Mouse (Mus musculus): ENCODE measurements around the gene Vangl2. TPM values are rescaled to one million over a fixed set of nuclear protein-coding genes. Genes with fewer than 3 reads are reported as not detected.

Gene Vangl2
- polyA plus RNA-seq, 1 experiment from 2014 or later = 17.3 TPM

DNA sequence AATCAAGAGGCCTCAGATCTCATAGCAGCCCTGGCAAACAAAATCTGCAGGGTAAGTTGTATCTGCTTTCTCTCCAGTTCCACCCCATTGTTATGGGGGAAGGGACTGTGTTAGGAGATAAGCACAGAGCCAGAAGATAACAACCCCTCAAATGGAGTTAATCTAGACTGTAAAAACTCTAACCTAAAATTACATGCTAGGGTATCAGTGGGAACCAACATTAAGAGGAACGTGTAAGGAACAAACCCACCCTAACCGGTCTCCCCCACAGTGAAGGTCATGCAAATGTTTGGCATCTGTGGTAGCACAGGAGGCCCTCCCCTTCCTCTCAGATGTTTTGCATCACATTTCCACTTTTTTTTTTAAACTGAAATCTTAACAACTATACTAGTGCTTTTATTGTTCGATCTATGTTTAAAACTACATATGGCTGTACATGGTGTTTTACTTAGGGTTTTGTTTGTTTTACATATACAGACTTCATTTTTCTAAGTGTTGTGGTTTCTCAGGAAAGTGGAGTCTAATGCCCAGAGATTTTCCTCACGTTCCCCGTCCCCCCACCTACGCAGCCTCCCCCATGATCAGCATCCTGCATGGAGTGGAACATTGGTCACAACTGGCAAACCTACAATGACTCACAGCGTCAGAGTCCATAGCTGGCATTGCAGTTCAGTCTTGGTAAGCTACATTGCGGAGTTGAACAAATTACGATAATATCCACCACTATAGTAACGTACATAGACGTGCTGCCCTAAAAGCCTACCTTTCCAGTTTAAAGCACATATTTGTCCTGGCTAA lies 33.1 kb downstream of the Vangl2 start:
- Histone ChIP-seq H3K9me3 (replicated peaks) (no peaks in the 10 kb centered on the region), H3K4me2 (no peak overlapping the region), H3K36me3 (no peaks in the 10 kb centered on the region), H3K4me3 (replicated peaks) (no peak overlapping the region), H3K27me3 (no peaks in the 10 kb centered on the region), H3K4me1 (no peaks in the 10 kb centered on the region), H3K27ac (no peak overlapping the region), H3K9ac (no peak overlapping the region)
- 78% methylated on average over 11 of the region's 11 CpGs for WGBS
- no peak for ATAC-seq (replicated peaks; ENCODE audit: low FRiP score)

DNA sequence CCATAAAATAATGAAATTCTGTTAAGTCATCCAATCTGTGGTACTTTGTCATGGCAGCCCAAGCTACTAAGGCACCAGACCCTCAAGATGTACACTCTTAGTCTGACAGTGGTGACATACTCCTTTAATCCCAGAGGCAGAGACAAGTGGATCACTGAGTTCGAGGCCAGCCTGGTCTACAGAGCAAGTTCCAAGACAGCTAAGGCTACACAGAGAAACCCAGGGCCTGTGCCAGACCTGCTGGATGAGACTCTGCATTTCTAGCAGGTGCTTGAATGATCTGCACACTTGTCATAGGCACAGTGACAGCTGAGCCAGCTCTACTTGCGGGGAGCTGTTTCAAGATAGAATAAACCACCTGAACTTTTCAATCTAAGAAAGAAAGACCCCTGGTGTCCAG lies 33.7 kb downstream of the Vangl2 start:
- no peaks in the 10 kb centered on the region for H3K27me3 ChIP-seq
- ATAC-seq (replicated peaks; ENCODE audit: low FRiP score) = no peak
- no peak overlapping the region for H3K9ac ChIP-seq
- no peak overlapping the region for H3K4me3 ChIP-seq (replicated peaks)
- H3K36me3 ChIP-seq = no peaks in the 10 kb centered on the region
- 91% methylated on average over 2 of the region's 2 CpGs for WGBS
- no peak overlapping the region for H3K27ac ChIP-seq
- no peaks in the 10 kb centered on the region for H3K9me3 ChIP-seq (replicated peaks)
- no peak overlapping the region for H3K4me2 ChIP-seq
- no peaks in the 10 kb centered on the region for H3K4me1 ChIP-seq

DNA sequence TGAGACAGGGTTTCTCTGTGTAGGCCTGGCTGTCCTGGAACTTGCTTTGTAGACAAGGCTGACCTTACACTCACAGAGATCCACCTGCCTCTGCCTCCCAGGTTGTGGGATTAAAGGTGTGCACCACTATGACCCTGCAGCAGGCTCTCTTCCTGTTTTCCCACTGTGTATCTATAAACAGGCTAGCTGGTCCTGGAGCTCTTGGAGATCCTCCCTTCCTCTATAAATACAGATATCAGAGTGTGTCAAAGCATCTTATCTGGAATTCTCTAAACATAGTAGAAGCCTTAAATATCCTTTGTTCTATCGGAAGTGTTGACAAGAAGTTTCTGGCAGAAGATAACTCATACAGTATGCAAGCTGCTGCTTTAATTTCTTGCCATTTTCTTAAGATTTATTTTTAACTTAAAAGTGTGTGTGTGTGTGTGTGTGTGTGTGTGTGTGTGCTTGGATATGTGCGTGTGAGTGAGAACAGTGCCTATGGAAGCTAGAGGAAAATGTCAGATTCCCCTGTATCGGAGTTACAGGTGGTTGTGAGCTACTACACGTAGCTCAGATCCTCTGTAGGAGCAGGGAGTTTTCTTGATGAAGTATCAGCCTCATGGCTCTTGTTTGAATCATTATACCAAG lies 35.2 kb downstream of the Vangl2 start:
- Histone ChIP-seq H3K4me1 (no peaks in the 10 kb centered on the region), H3K4me2 (no peak overlapping the region), H3K9ac (no peak overlapping the region), H3K36me3 (no peaks in the 10 kb centered on the region), H3K9me3 (replicated peaks) (no peaks in the 10 kb centered on the region), H3K27me3 (no peaks in the 10 kb centered on the region), H3K4me3 (replicated peaks) (no peak overlapping the region), H3K27ac (0 out of 2 replicates have a peak overlapping the region, but pooled peaks have one; percentile 48)
- WGBS = 69% methylated on average over 4 of the region's 4 CpGs
- ATAC-seq (replicated peaks; ENCODE audit: low FRiP score) = no peak

DNA sequence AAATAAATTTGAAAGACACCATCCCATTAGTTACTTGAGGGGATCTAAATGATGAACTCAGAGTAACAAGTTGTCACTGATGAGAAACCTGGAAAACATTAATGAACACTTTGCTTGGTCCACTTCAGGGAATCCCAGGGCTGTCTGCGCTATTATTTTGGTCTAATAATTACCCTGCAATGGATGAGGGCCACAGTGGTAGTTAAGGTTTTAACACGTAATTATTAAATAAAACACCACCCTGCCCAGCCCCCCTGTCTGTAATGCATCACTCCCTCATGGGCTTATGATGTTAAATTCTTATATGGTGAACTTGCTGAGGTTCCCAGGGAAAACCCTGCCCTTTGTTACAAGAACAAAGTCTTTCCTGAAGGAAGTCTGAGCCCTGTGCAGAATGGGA lies 36.4 kb downstream of the Vangl2 start:
- no peaks in the 10 kb centered on the region for H3K4me1 ChIP-seq
- 0 out of 2 replicates have a peak overlapping the region, but pooled peaks have one; percentile 48 for H3K27ac ChIP-seq
- no peak overlapping the region for H3K4me2 ChIP-seq
- ATAC-seq (replicated peaks; ENCODE audit: low FRiP score) = peak; percentile 69
- no peaks in the 10 kb centered on the region for H3K9me3 ChIP-seq (replicated peaks)
- H3K36me3 ChIP-seq = no peaks in the 10 kb centered on the region
- no peaks in the 10 kb centered on the region for H3K27me3 ChIP-seq
- H3K9ac ChIP-seq = no peak overlapping the region
- no peak overlapping the region for H3K4me3 ChIP-seq (replicated peaks)
- 78% methylated on average over 2 of the region's 2 CpGs for WGBS

DNA sequence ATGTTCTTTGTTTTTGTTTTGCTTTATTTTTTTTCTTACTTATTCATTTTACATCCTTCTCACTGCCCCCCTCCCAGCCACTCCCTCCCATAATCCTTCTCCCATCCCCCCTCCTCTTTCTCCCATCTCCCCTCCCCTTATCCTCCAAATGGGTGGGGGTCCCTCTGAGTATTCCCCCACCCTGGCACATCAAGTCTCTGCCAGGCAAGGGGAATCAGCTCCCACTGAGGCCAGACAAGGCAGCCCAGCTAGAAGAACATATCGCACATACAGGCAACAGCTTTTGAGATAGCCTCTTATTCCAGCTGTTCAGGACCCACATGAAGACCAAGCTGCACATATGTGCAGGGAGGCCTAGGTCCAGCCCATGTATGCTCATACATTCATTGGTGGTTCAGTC lies 44.1 kb downstream of the Vangl2 start:
- no peaks in the 10 kb centered on the region for H3K4me1 ChIP-seq
- no peak overlapping the region for H3K4me3 ChIP-seq (replicated peaks)
- H3K36me3 ChIP-seq = no peaks in the 10 kb centered on the region
- no peak overlapping the region for H3K27ac ChIP-seq
- H3K27me3 ChIP-seq = no peaks in the 10 kb centered on the region
- H3K9ac ChIP-seq = no peak overlapping the region
- ATAC-seq (replicated peaks; ENCODE audit: low FRiP score) = no peak
- no peak overlapping the region for H3K4me2 ChIP-seq
- WGBS = 90% methylated on average over 1 of the region's 1 CpGs
- no peaks in the 10 kb centered on the region for H3K9me3 ChIP-seq (replicated peaks)

DNA sequence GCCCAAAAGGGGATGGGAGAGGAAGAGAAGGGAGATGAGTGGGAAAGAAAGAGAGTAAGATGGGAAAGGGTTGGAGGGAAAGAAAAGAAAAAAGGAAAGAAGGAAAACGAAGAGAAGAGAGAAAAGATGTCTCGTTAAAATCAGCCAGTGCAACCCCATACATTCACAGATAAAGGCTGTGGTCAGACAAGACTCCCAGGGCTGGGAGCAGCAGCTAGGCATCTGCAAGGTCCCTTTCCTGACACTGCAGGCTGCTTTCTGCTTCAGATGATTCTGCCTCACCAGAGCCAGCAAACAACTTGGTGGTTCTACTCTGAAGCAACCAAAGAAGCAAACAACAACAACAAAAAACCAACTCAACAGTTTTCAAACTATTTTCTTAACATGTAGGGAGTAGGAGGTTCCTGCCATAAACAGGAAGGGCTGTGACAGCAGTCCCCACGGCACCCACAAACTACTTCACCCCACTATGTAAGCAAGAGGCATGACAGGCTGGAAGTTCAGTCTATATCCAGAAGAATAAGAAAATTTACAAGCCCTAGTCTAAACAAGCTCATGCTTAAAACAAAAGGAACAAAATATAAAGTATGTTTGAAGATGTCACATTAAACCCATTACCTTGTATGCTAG lies 44.8 kb downstream of the Vangl2 start:
- ATAC-seq (replicated peaks; ENCODE audit: low FRiP score) = no peak
- WGBS = 63% methylated on average over 3 of the region's 3 CpGs
- H3K4me1 ChIP-seq = no peaks in the 10 kb centered on the region

DNA sequence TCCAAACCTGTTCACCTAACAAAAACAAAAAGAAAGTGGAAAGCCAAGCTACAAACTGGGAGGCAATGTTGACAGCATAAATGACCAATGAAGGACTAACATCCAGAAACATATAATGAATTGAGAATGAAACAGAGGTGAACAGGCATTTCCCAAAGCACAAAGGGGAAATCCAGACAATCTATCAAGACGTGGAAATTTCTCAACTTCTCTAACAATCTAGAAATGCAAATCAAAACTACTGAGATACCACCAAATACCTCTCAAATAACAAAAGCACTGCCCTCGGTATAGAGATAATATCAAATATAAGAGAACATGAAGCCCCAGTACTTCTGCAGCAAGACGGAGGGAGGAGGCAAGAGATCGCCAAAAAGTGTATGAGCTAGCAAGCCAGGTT lies 45.5 kb downstream of the Vangl2 start:
- H3K9ac ChIP-seq = no peak overlapping the region
- no peaks in the 10 kb centered on the region for H3K4me1 ChIP-seq
- ATAC-seq (replicated peaks; ENCODE audit: low FRiP score) = no peak
- no peak overlapping the region for H3K27ac ChIP-seq
- no peak overlapping the region for H3K4me3 ChIP-seq (replicated peaks)
- no peaks in the 10 kb centered on the region for H3K27me3 ChIP-seq
- no peaks in the 10 kb centered on the region for H3K36me3 ChIP-seq
- WGBS = 63% methylated on average over 4 of the region's 4 CpGs
- no peaks in the 10 kb centered on the region for H3K9me3 ChIP-seq (replicated peaks)
- no peak overlapping the region for H3K4me2 ChIP-seq

More for the DNA sequence above, 44.8 kb downstream of the Vangl2 start:
- Histone ChIP-seq H3K4me2 (no peak overlapping the region), H3K27ac (no peak overlapping the region), H3K4me3 (replicated peaks) (no peak overlapping the region), H3K36me3 (no peaks in the 10 kb centered on the region), H3K9ac (no peak overlapping the region), H3K9me3 (replicated peaks) (no peaks in the 10 kb centered on the region), H3K27me3 (no peaks in the 10 kb centered on the region)

DNA sequence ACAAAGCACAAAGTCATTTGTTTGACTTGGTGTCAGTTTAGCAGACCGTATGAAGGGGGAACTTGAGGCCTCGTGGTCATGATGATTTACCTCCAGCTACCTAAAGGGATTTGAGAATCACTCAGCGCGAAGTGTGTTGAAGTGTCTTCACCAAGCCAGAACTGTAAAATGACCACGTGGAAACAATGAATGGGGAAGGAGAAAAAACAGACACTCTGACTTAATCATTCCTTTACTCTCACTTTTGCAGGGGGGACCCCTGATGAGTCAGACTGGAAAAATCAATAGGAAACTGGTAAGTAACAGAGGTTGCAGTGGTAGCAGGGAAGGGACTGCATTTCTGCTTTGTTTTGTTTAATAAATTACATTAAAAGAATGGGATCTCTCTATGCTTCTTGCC lies 46.1 kb downstream of the Vangl2 start:
- Histone ChIP-seq H3K4me2 (no peak overlapping the region), H3K36me3 (no peaks in the 10 kb centered on the region), H3K27ac (no peak overlapping the region), H3K9ac (no peak overlapping the region), H3K4me3 (replicated peaks) (no peak overlapping the region), H3K9me3 (replicated peaks) (no peaks in the 10 kb centered on the region), H3K27me3 (no peaks in the 10 kb centered on the region), H3K4me1 (no peaks in the 10 kb centered on the region)
- no peak for ATAC-seq (replicated peaks; ENCODE audit: low FRiP score)
- WGBS = 49% methylated on average over 5 of the region's 5 CpGs

DNA sequence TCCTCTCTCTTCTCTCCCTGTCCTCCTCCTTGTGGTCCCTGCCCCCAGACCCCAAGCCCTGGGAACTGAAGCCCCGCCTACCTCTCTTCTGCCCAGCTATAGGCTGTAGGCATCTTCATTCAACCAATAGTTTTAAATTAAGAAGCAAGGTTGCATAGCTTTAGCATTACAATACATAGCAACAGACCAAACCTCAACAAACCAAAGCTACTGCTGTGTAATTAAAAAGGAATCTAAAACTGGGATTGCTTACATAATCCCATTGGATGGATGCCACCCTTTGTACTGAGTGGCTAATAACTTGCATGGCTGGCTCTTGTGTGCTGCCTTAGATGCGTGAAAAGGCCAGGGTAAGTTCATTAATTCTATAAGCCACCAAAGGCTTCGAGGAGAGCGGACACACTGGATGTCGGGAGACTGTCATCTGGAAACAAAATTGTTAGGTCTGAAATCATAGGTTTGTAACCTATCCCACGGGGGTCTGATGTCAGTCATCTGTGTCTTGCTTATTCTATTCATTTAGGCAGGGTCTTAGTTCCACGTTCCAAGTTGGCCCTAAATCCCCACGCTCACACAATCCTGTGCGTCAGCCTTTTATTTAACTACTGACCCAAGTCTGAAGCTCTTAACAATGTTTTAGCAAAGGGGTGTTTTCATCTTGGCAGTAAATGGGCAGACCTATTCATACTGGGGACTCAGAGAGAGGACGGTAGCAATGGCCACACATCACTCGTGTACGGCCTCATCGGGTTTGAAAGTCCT lies 48.1 kb downstream of the Vangl2 start:
- Histone ChIP-seq H3K4me2 (no peak overlapping the region), H3K9me3 (replicated peaks) (no peaks in the 10 kb centered on the region), H3K27me3 (no peaks in the 10 kb centered on the region), H3K27ac (no peak overlapping the region), H3K4me1 (no peaks in the 10 kb centered on the region), H3K4me3 (replicated peaks) (no peak overlapping the region), H3K9ac (no peak overlapping the region), H3K36me3 (no peaks in the 10 kb centered on the region)
- no peak for ATAC-seq (replicated peaks; ENCODE audit: low FRiP score)
- WGBS = 94% methylated on average over 13 of the region's 13 CpGs

DNA sequence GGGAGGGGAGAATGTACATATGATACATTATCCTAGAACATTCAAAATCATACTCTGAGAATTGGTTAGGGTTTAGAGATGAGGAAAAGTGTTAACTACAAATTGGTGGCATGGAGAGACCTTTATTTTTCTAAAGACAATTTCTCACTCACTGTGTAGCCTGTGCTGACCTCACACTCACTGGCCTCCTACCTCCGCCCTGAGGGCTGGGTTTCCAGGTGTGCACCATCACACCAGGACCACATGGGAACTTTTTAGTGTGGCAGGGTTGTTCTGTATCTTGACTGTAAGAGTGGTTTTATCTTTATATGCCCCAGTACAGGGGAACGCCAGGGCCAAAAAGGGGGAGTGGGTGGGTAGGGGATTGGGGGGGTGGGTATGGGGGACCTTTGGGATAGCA lies 50.4 kb downstream of the Vangl2 start:
- Histone ChIP-seq H3K9me3 (replicated peaks) (no peaks in the 10 kb centered on the region), H3K27ac (no peak overlapping the region), H3K9ac (no peak overlapping the region), H3K4me1 (no peaks in the 10 kb centered on the region), H3K4me2 (no peak overlapping the region), H3K27me3 (no peaks in the 10 kb centered on the region), H3K36me3 (no peaks in the 10 kb centered on the region), H3K4me3 (replicated peaks) (no peak overlapping the region)
- no peak for ATAC-seq (replicated peaks; ENCODE audit: low FRiP score)
- 89% methylated on average over 2 of the region's 2 CpGs for WGBS

DNA sequence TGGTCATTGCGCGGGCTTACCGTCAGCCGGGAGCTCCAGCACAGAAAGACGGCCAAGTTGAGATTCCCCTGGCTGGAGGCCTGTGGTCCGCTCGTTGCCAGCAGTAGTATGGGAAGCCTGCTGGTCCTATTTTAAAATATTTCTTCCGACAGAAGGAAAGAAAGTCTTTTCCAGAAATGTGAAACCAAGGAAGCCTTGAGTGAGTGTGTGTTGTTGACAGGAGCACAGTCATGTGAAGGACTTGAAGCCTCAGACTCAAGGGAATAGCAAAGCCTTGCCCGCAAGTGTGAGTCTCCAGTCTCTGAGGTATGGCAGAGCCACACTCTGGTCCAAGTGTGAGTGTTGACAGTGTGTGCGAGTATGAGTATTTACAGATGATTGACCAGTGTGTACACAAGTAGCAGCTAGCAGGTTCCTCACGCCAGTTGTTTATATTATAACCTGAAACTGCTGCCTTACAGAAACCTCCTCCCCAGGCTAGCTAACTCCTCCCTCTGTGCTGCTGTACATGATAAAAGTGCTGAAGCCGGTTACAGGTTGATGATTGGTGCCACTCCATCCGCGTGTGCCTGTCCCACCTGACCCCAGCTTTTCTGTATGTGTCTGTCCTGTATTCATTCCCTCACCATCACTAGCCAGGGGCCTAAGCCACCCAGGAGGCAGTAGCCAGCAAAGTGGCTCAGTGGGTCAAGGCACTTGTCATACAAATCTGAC lies 51.3 kb downstream of the Vangl2 start:
- ATAC-seq (replicated peaks; ENCODE audit: low FRiP score) = no peak
- H3K27me3 ChIP-seq = no peaks in the 10 kb centered on the region
- H3K27ac ChIP-seq = no peak overlapping the region
- H3K4me2 ChIP-seq = no peak overlapping the region
- no peaks in the 10 kb centered on the region for H3K36me3 ChIP-seq
- 79% methylated on average over 14 of the region's 14 CpGs for WGBS
- H3K9ac ChIP-seq = no peak overlapping the region
- H3K4me1 ChIP-seq = no peaks in the 10 kb centered on the region
- no peak overlapping the region for H3K4me3 ChIP-seq (replicated peaks)
- no peaks in the 10 kb centered on the region for H3K9me3 ChIP-seq (replicated peaks)
